Mouse (Mus musculus) midbrain, embryonic 16.5 days (tissue): ENCODE measurements around the gene Cdipt. TPM values are rescaled to one million over a fixed set of nuclear protein-coding genes. Genes with fewer than 3 reads are reported as not detected.
A peak's percentile ranks its signal among the peaks of the same experiment; 100 is the strongest.

Experiments
- ATAC-seq: fragments of 200-750 bp; cut with Nextera tagmentation; 2 replicates; pipeline ENCODE4 v1.8.0; 2017; ENCODE audit warnings: moderate TSS enrichment
- H3K27ac ChIP-seq: fragments of 300-500 bp; sonication (generic); 2 replicates; pipeline ENCODE4 v1.5.1; 2014; ENCODE audit warnings: mild to moderate bottlenecking, low read length, mixed read lengths
- H3K27me3 ChIP-seq: fragments of 300-500 bp; sonication (generic); 2 replicates; pipeline ENCODE4 v1.6.1; 2014; ENCODE audit warnings: low read depth, low read length, mixed read lengths; ENCODE audit not compliant: control insufficient read depth, insufficient read depth
- H3K36me3 ChIP-seq: fragments of 300-500 bp; sonication (generic); 2 replicates; pipeline ENCODE4 v1.6.1; 2014; ENCODE audit warnings: mild to moderate bottlenecking, low read length, moderate library complexity, mixed read lengths; ENCODE audit not compliant: control insufficient read depth, insufficient read depth
- H3K4me1 ChIP-seq: fragments of 300-500 bp; sonication (generic); 2 replicates; pipeline ENCODE4 v1.6.1; 2014; ENCODE audit warnings: mild to moderate bottlenecking, low read length, mixed read lengths; ENCODE audit not compliant: control insufficient read depth, insufficient read depth
- H3K4me2 ChIP-seq: fragments of 300-500 bp; sonication (generic); 2 replicates; pipeline ENCODE4 v1.6.1; 2014; ENCODE audit warnings: mild to moderate bottlenecking, low read length, mixed read lengths
- H3K4me3 ChIP-seq: fragments of 300-500 bp; sonication (generic); 2 replicates; pipeline ENCODE4 v1.5.1; 2014; ENCODE audit warnings: low read depth, mild to moderate bottlenecking, low read length, moderate library complexity, mixed read lengths
- H3K9ac ChIP-seq: fragments of 300-500 bp; sonication (generic); 2 replicates; pipeline ENCODE4 v1.6.1; 2014; ENCODE audit warnings: low read depth, low read length, mixed read lengths
- H3K9me3 ChIP-seq: fragments of 300-500 bp; sonication (generic); replicated peaks from 2 replicates; pipeline ENCODE4 v1.6.1; 2014; ENCODE audit warnings: mild to moderate bottlenecking, low read length, mixed read lengths; ENCODE audit not compliant: control insufficient read depth, poor library complexity, severe bottlenecking
- WGBS: fragments of 180-500 bp; shearing (Covaris S2); extraction: QIAGEN DNeasy Blood & Tissue Kit; methylation state at CpG from one replicate; pipeline ENCODE4 v1.1.7; 2014; 5-methylcytosine and 5-hydroxymethylcytosine counted together
- polyA plus RNA-seq: library from polyadenylated mRNA; unstranded; fragments of >200 nt; fragmentation: Nextera tagmentation; extraction: Ambion mirVana; gene quantifications from 2 replicates; pipeline ENCODE4 v1.2.1, GENCODE M21; 2015

Gene Cdipt
- polyA plus RNA-seq, 1 experiment from 2014 or later: 141 TPM

GRCm38 (mm10) chr7:127018416-127019305 lies 42.9 kb downstream of the Cdipt start:
- Histone ChIP-seq H3K36me3 (peaks cover 16% of the 10 kb centered on the region), H3K4me1 (peaks cover 69% of the 10 kb centered on the region), H3K27me3 (no peaks in the 10 kb centered on the region), H3K4me3 (no peak overlapping the region), H3K27ac (no peak overlapping the region), H3K4me2 (peak overlapping the region; percentile 13; the same call in 1 of the 2 replicates), H3K9ac (peak overlapping the region; percentile 33), H3K9me3 (no peaks in the 10 kb centered on the region)
- 88% methylated on average over 15 of the region's 15 CpGs for WGBS
- ATAC-seq: no peak

- Histone ChIP-seq H3K4me3 (peak overlapping the region; percentile 53; the same call in 1 of the 2 replicates), H3K36me3 (peaks cover 16% of the 10 kb centered on the region), H3K4me2 (peak overlapping the region; percentile 87), H3K27ac (no peak overlapping the region), H3K4me1 (peaks cover 75% of the 10 kb centered on the region), H3K9ac (peak overlapping the region; percentile 84), H3K9me3 (no peaks in the 10 kb centered on the region), H3K27me3 (no peaks in the 10 kb centered on the region)
- no peak for ATAC-seq
- WGBS: 74% methylated on average over 14 of the region's 14 CpGs
These were observed 43.7 kb downstream of the Cdipt start for GRCm38 (mm10) chr7:127019306-127019960.

GRCm38 (mm10) chr7:127020031-127020430 lies 44.3 kb downstream of the Cdipt start:
- WGBS: 57% methylated on average over 3 of the region's 3 CpGs
- Histone ChIP-seq H3K9ac (peak overlapping the region; percentile 84), H3K4me2 (peak overlapping the region; percentile 87), H3K36me3 (peaks cover 16% of the 10 kb centered on the region), H3K4me1 (peaks cover 79% of the 10 kb centered on the region), H3K4me3 (peak overlapping the region; percentile 53), H3K27me3 (no peaks in the 10 kb centered on the region), H3K27ac (peak overlapping the region; percentile 89), H3K9me3 (no peaks in the 10 kb centered on the region)
- ATAC-seq: no peak

GRCm38 (mm10) chr7:127020491-127020890 lies 44.8 kb downstream of the Cdipt start:
- Histone ChIP-seq H3K27me3 (no peaks in the 10 kb centered on the region), H3K27ac (peak overlapping the region; percentile 89), H3K4me2 (peak overlapping the region; percentile 87), H3K36me3 (peaks cover 11% of the 10 kb centered on the region), H3K9ac (peak overlapping the region; percentile 84), H3K4me1 (peaks cover 75% of the 10 kb centered on the region), H3K4me3 (peak overlapping the region; percentile 53), H3K9me3 (no peaks in the 10 kb centered on the region)
- 18% methylated on average over 5 of the region's 5 CpGs for WGBS
- no peak for ATAC-seq

- peaks cover 70% of the 10 kb centered on the region for H3K4me1 ChIP-seq
- peak within 1 kb of the TSS; percentile 87 for H3K4me2 ChIP-seq
- peak; percentile 7; the same call in 1 of the 2 replicates for ATAC-seq
- under 1% methylated on average over 32 of the region's 37 CpGs for WGBS
- peak within 1 kb of the TSS; percentile 89 for H3K27ac ChIP-seq
- peak within 1 kb of the TSS; percentile 84 for H3K9ac ChIP-seq
- no peaks in the 10 kb centered on the region for H3K9me3 ChIP-seq
- H3K4me3 ChIP-seq: peak within 1 kb of the TSS; percentile 53
- H3K27me3 ChIP-seq: no peaks in the 10 kb centered on the region
- H3K36me3 ChIP-seq: peaks cover 10% of the 10 kb centered on the region
These were observed 45.3 kb downstream of the Cdipt start, which contains the start of the genes Gm42742 and Prrt2 for GRCm38 (mm10) chr7:127020901-127021562. Gm42742 (minus strand) TSS chr7:127021097. Prrt2 (minus strand) TSS chr7:127021211.

GRCm38 (mm10) chr7:127021563-127022527 lies 46.1 kb downstream of the Cdipt start:
- H3K4me3 ChIP-seq: peak overlapping the region; percentile 53
- no peak for ATAC-seq
- peak overlapping the region; percentile 89 for H3K27ac ChIP-seq
- H3K4me2 ChIP-seq: peak overlapping the region; percentile 87
- peaks cover 10% of the 10 kb centered on the region for H3K36me3 ChIP-seq
- peak overlapping the region; percentile 84 for H3K9ac ChIP-seq
- H3K27me3 ChIP-seq: no peaks in the 10 kb centered on the region
- H3K9me3 ChIP-seq: no peaks in the 10 kb centered on the region
- 44% methylated on average over 5 of the region's 5 CpGs for WGBS
- H3K4me1 ChIP-seq: peaks cover 69% of the 10 kb centered on the region

GRCm38 (mm10) chr7:127022528-127023271 lies 47.0 kb downstream of the Cdipt start:
- H3K4me3 ChIP-seq: no peak overlapping the region
- ATAC-seq: no peak
- 92% methylated on average over 6 of the region's 7 CpGs for whole genome bisulfite sequencing

More at GRCm38 (mm10) chr7:127022528-127023271, 47.0 kb downstream of the Cdipt start:
- Histone ChIP-seq H3K4me1 (peaks cover 65% of the 10 kb centered on the region), H3K27me3 (no peaks in the 10 kb centered on the region), H3K9me3 (no peaks in the 10 kb centered on the region), H3K4me2 (peak overlapping the region; percentile 97), H3K27ac (no peak overlapping the region; the same call in 1 of the 2 replicates), H3K36me3 (peaks cover 10% of the 10 kb centered on the region), H3K9ac (no peak overlapping the region; the same call in 1 of the 2 replicates)
